Mouse (Mus musculus): ENCODE data around the gene Mat2a. TPM values are rescaled to one million over a fixed set of nuclear protein-coding genes. Genes with fewer than 3 reads are reported as not detected.
A peak's percentile ranks its signal among the peaks of the same experiment; 100 is the strongest.

Mat2a gene
- total and polyA plus RNA-seq, 2 experiments = 31.1 to 59.7 TPM

GRCm38 (mm10) chr6:72415181-72415580 is 24.2 kb downstream of the Mat2a start:
- H3K9ac ChIP-seq (ENCODE audit: low read depth, low read length) = peak overlapping the region; percentile 42
- peaks cover 7% of the 10 kb centered on the region; the same call in 1 of the 2 replicates for H3K4me1 ChIP-seq (ENCODE audit: control insufficient read depth, insufficient read depth, low read length)
- no peak for TF ChIP-seq POLR2A (IDR thresholded peaks at IDR 0.05; ENCODE audit: extremely low read depth, insufficient read depth, low read length)
- TF ChIP-seq CTCF (IDR thresholded peaks at IDR 0.05; ENCODE audit: low read depth, low read length) = peak; percentile 26; the same call in 1 of the 2 replicates
- DNase-seq (ENCODE audit: extremely low read depth, low read depth, low spot score) = peak; percentile 73
- H3K27me3 ChIP-seq (ENCODE audit: control insufficient read depth, insufficient read depth, low read length) = no peaks in the 10 kb centered on the region
- peak overlapping the region; percentile 73 for H3K27ac ChIP-seq (replicated peaks; ENCODE audit: insufficient read depth, low read depth, low read length)
- H3K4me3 ChIP-seq (ENCODE audit: insufficient read depth, low read depth, low read length) = peak overlapping the region; percentile 68
- 27% methylated on average over 5 of the region's 5 CpGs for WGBS
- peaks cover 17% of the 10 kb centered on the region; the same call in 1 of the 2 replicates for H3K36me3 ChIP-seq (ENCODE audit: control insufficient read depth, insufficient read depth, low read length)
- H3K79me2 ChIP-seq (ENCODE audit: control insufficient read depth, insufficient read depth, low read length) = peaks cover 8% of the 10 kb centered on the region; the same call in 1 of the 2 replicates

- peak within 1 kb of the TSS; percentile 68 for H3K4me3 ChIP-seq (ENCODE audit: insufficient read depth, low read depth, low read length)
- peak within 1 kb of the TSS; percentile 73 for H3K27ac ChIP-seq (replicated peaks; ENCODE audit: insufficient read depth, low read depth, low read length)
- H3K36me3 ChIP-seq (ENCODE audit: control insufficient read depth, insufficient read depth, low read length) = peaks cover 12% of the 10 kb centered on the region; the same call in 1 of the 2 replicates
- peak; percentile 87 for DNase-seq (ENCODE audit: extremely low read depth, low read depth, low spot score)
- peaks cover 8% of the 10 kb centered on the region; the same call in 1 of the 2 replicates for H3K79me2 ChIP-seq (ENCODE audit: control insufficient read depth, insufficient read depth, low read length)
- peak; percentile 96 for TF ChIP-seq POLR2A (IDR thresholded peaks at IDR 0.05; ENCODE audit: extremely low read depth, insufficient read depth, low read length)
- no peak for TF ChIP-seq CTCF (IDR thresholded peaks at IDR 0.05; ENCODE audit: low read depth, low read length)
- peaks cover 7% of the 10 kb centered on the region; the same call in 1 of the 2 replicates for H3K4me1 ChIP-seq (ENCODE audit: control insufficient read depth, insufficient read depth, low read length)
- H3K27me3 ChIP-seq (ENCODE audit: control insufficient read depth, insufficient read depth, low read length) = no peaks in the 10 kb centered on the region
- under 1% methylated on average over 33 of the region's 33 CpGs for WGBS
- peak within 1 kb of the TSS; percentile 82 for H3K9ac ChIP-seq (ENCODE audit: low read depth, low read length)
Measured at GRCm38 (mm10) chr6:72414076-72414756, 25.1 kb downstream of the Mat2a start, which contains the start of gene Ggcx. Gene Ggcx (plus strand): TSS chr6:72414308.

- no peak overlapping the region for H3K4me3 ChIP-seq (ENCODE audit: insufficient read depth, low read depth, low read length)
- no peak overlapping the region for H3K9ac ChIP-seq (ENCODE audit: low read depth, low read length)
- H3K36me3 ChIP-seq (ENCODE audit: control insufficient read depth, insufficient read depth, low read length) = no peaks in the 10 kb centered on the region
- H3K4me1 ChIP-seq (ENCODE audit: control insufficient read depth, insufficient read depth, low read length) = peaks cover 4% of the 10 kb centered on the region; the same call in 1 of the 2 replicates
- TF ChIP-seq POLR2A (IDR thresholded peaks at IDR 0.05; ENCODE audit: extremely low read depth, insufficient read depth, low read length) (no peak), CTCF (IDR thresholded peaks at IDR 0.05; ENCODE audit: low read depth, low read length) (no peak)
- H3K27me3 ChIP-seq (ENCODE audit: control insufficient read depth, insufficient read depth, low read length) = no peaks in the 10 kb centered on the region
- WGBS = 81% methylated on average over 7 of the region's 7 CpGs
- H3K79me2 ChIP-seq (ENCODE audit: control insufficient read depth, insufficient read depth, low read length) = no peaks in the 10 kb centered on the region
- no peak for DNase-seq (ENCODE audit: extremely low read depth, low read depth, low spot score)
- H3K27ac ChIP-seq (replicated peaks; ENCODE audit: insufficient read depth, low read depth, low read length) = no peak overlapping the region
Measured at GRCm38 (mm10) chr6:72410518-72410917, 28.8 kb downstream of the Mat2a start.

GRCm38 (mm10) chr6:72410003-72410402 is 29.4 kb downstream of the Mat2a start:
- Histone ChIP-seq H3K27me3 (ENCODE audit: control insufficient read depth, insufficient read depth, low read length) (no peaks in the 10 kb centered on the region), H3K79me2 (ENCODE audit: control insufficient read depth, insufficient read depth, low read length) (no peaks in the 10 kb centered on the region), H3K9ac (ENCODE audit: low read depth, low read length) (no peak overlapping the region), H3K36me3 (ENCODE audit: control insufficient read depth, insufficient read depth, low read length) (no peaks in the 10 kb centered on the region), H3K27ac (replicated peaks; ENCODE audit: insufficient read depth, low read depth, low read length) (no peak overlapping the region), H3K4me1 (ENCODE audit: control insufficient read depth, insufficient read depth, low read length) (peaks cover 4% of the 10 kb centered on the region; the same call in 1 of the 2 replicates), H3K4me3 (ENCODE audit: insufficient read depth, low read depth, low read length) (no peak overlapping the region)
- TF ChIP-seq POLR2A (IDR thresholded peaks at IDR 0.05; ENCODE audit: extremely low read depth, insufficient read depth, low read length) = no peak
- no peak for DNase-seq (ENCODE audit: extremely low read depth, low read depth, low spot score)
- 26% methylated on average over 1 of the region's 1 CpGs for WGBS

GRCm38 (mm10) chr6:72409567-72409966 is 29.8 kb downstream of the Mat2a start:
- peaks cover 4% of the 10 kb centered on the region; the same call in 1 of the 2 replicates for H3K4me1 ChIP-seq (ENCODE audit: control insufficient read depth, insufficient read depth, low read length)
- no peaks in the 10 kb centered on the region for H3K36me3 ChIP-seq (ENCODE audit: control insufficient read depth, insufficient read depth, low read length)
- H3K27me3 ChIP-seq (ENCODE audit: control insufficient read depth, insufficient read depth, low read length) = no peaks in the 10 kb centered on the region
- DNase-seq (ENCODE audit: extremely low read depth, low read depth, low spot score) = peak; percentile 71
- TF ChIP-seq CTCF (IDR thresholded peaks at IDR 0.05; ENCODE audit: low read depth, low read length) (peak; percentile 42; the same call in 1 of the 2 replicates), POLR2A (IDR thresholded peaks at IDR 0.05; ENCODE audit: extremely low read depth, insufficient read depth, low read length) (no peak)
- H3K9ac ChIP-seq (ENCODE audit: low read depth, low read length) = no peak overlapping the region
- WGBS = 9% methylated on average over 3 of the region's 3 CpGs
- no peak overlapping the region for H3K4me3 ChIP-seq (ENCODE audit: insufficient read depth, low read depth, low read length)
- H3K27ac ChIP-seq (replicated peaks; ENCODE audit: insufficient read depth, low read depth, low read length) = no peak overlapping the region
- H3K79me2 ChIP-seq (ENCODE audit: control insufficient read depth, insufficient read depth, low read length) = no peaks in the 10 kb centered on the region

- Histone ChIP-seq H3K36me3 (ENCODE audit: control insufficient read depth, insufficient read depth, low read length) (no peaks in the 10 kb centered on the region), H3K9ac (ENCODE audit: low read depth, low read length) (no peak overlapping the region), H3K4me1 (ENCODE audit: control insufficient read depth, insufficient read depth, low read length) (no peaks in the 10 kb centered on the region), H3K4me3 (ENCODE audit: insufficient read depth, low read depth, low read length) (no peak overlapping the region), H3K27ac (replicated peaks; ENCODE audit: insufficient read depth, low read depth, low read length) (no peak overlapping the region), H3K27me3 (ENCODE audit: control insufficient read depth, insufficient read depth, low read length) (no peaks in the 10 kb centered on the region), H3K79me2 (ENCODE audit: control insufficient read depth, insufficient read depth, low read length) (no peaks in the 10 kb centered on the region)
- peak; percentile 100 for TF ChIP-seq CTCF (IDR thresholded peaks at IDR 0.05; ENCODE audit: low read depth, low read length)
- no peak for TF ChIP-seq POLR2A (IDR thresholded peaks at IDR 0.05; ENCODE audit: extremely low read depth, insufficient read depth, low read length)
- 1% methylated on average over 5 of the region's 5 CpGs for WGBS
- DNase-seq (ENCODE audit: extremely low read depth, low read depth, low spot score) = peak; percentile 79
Measured at GRCm38 (mm10) chr6:72407119-72407518, 32.2 kb downstream of the Mat2a start.

Measured in liver, adult 2 months (tissue).